ENCODE assay signal across 27 mouse cellular contexts in the genomic region with DNA sequence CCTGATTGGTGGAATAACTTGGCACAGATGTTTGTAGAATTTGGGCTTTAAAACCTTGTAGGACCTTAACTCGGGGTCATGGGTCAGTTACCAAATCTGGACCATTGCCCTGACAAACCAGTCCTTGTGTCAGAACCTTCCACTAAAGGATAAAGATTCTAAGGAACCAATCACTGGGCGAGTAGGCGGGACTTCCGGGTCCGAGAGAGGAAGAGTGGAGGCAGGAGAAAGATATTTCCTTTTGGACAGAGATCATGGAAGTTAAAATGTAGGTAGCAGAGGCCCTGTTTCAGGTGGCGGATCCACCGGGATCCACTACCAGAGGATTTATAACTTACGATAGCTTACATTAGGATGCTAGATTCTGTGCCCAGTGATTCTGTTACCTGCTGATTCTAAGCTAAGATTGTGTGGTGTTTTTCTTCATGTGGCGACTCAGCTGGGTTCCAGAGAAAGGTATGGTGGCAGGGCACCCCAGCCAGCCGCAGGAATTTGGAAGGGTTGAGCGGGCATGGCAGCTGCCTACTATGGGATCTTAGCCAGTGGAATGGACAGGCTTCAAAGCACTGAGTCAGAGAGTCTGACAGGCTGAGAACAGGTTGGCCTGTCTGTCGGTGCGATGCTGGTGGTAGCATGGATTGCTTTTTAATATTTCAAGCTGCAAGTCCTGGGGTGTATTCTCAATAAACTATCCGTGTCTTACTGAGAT. TPM values are rescaled to one million over a fixed set of nuclear protein-coding genes. Genes with fewer than 3 reads are reported as not detected.
A peak's percentile ranks its signal among the peaks of the same experiment; 100 is the strongest.
DNase-seq lines count a peak whose midpoint lies in the region; ATAC-seq and TF ChIP-seq lines count a peak whose summit lies in the region.
"Had no signal": no experiment of that assay in that cellular context is flagged by ENCODE, and none has a peak within 500 bp of the region (broad histone marks: within the 10 kb centered on the region; RNA-seq: fewer than 3 reads in every experiment).

No protein-coding gene starts in this region.

- H3K79me2 ChIP-seq in C2C12 (ENCODE audit: control insufficient read depth, insufficient read depth) (no peaks in the 10 kb centered on the region), myocyte (ENCODE audit: control insufficient read depth, insufficient read depth) (no peaks in the 10 kb centered on the region)

- peak; percentile 39 for ATAC-seq in Patski
- no peak for ATAC-seq in forebrain, embryonic 11.5 days (replicated peaks; ENCODE audit: low FRiP score)
- ATAC-seq: forebrain, embryonic 15.5 days; intestine, postnatal 0 days had no signal

- H3K4me1 ChIP-seq in forebrain, embryonic 11.5 days (replicated peaks; ENCODE audit: control insufficient read depth, insufficient read depth, low read length), result no peaks in the 10 kb centered on the region
- H3K4me1 ChIP-seq: embryonic facial prominence, embryonic 10.5 days; embryonic facial prominence, embryonic 13.5 days; forebrain, embryonic 15.5 days; heart, embryonic 10.5 days; heart, embryonic 13.5 days; hindbrain, embryonic 12.5 days; hindbrain, embryonic 15.5 days had no signal

- no peaks in the 10 kb centered on the region for H3K79me3 ChIP-seq in C2C12 (ENCODE audit: low read depth)

- H3K9me3 ChIP-seq in forebrain, embryonic 11.5 days (ENCODE audit: control insufficient read depth, low read length), result no peaks in the 10 kb centered on the region
- H3K9me3 ChIP-seq: embryonic facial prominence, embryonic 10.5 days; embryonic facial prominence, embryonic 13.5 days; forebrain, embryonic 10.5 days; forebrain, embryonic 15.5 days; heart, embryonic 10.5 days; heart, embryonic 13.5 days; hindbrain, embryonic 12.5 days; hindbrain, embryonic 15.5 days had no signal

- TF ChIP-seq CTCF in C2C12 (IDR thresholded peaks at IDR 0.05; ENCODE audit: control insufficient read depth, insufficient read depth, insufficient read length) (no peak), Patski (IDR thresholded peaks at IDR 0.05) (no peak)

- peak overlapping the region; percentile 15 for H3K4me2 ChIP-seq in myocyte (ENCODE audit: low read depth)
- H3K4me2 ChIP-seq in forebrain, embryonic 11.5 days (ENCODE audit: low read depth, low read length, severe bottlenecking), result no peak overlapping the region
- H3K4me2 ChIP-seq: embryonic facial prominence, embryonic 13.5 days; forebrain, embryonic 15.5 days; heart, embryonic 13.5 days; hindbrain, embryonic 12.5 days; hindbrain, embryonic 15.5 days had no signal

- no peak overlapping the region for H3K4me3 ChIP-seq in C2C12 (ENCODE audit: insufficient read depth, poor library complexity, severe bottlenecking)
- H3K4me3 ChIP-seq in myocyte, result no peak overlapping the region
- H3K4me3 ChIP-seq in forebrain, embryonic 11.5 days (ENCODE audit: low read depth, low read length), result no peak overlapping the region
- H3K4me3 ChIP-seq: embryonic facial prominence, embryonic 10.5 days; embryonic facial prominence, embryonic 13.5 days; erythroblast, embryonic 14.5 days; forebrain, embryonic 10.5 days; forebrain, embryonic 15.5 days; heart, adult 2 months; heart, embryonic 10.5 days; heart, embryonic 13.5 days; hindbrain, embryonic 12.5 days; hindbrain, embryonic 15.5 days had no signal

- no peaks in the 10 kb centered on the region for H3K27me3 ChIP-seq in C2C12 (ENCODE audit: control insufficient read depth, insufficient read depth, insufficient read length)
- H3K27me3 ChIP-seq in Patski, result no peaks in the 10 kb centered on the region
- H3K27me3 ChIP-seq in myocyte (ENCODE audit: control insufficient read depth, insufficient read depth, insufficient read length), result no peaks in the 10 kb centered on the region
- H3K27me3 ChIP-seq in forebrain, embryonic 11.5 days (ENCODE audit: control insufficient read depth, insufficient read depth, low read length), result no peaks in the 10 kb centered on the region
- H3K27me3 ChIP-seq: CH12.LX; embryonic facial prominence, embryonic 13.5 days; forebrain, embryonic 15.5 days; heart, embryonic 13.5 days; hindbrain, embryonic 15.5 days had no signal

- H3K27ac ChIP-seq in forebrain, embryonic 11.5 days (ENCODE audit: low read depth, low read length), result no peak overlapping the region
- H3K27ac ChIP-seq: embryonic facial prominence, embryonic 10.5 days; embryonic facial prominence, embryonic 13.5 days; forebrain, embryonic 10.5 days; forebrain, embryonic 15.5 days; heart, adult 2 months; heart, embryonic 10.5 days; heart, embryonic 13.5 days; hindbrain, embryonic 12.5 days; hindbrain, embryonic 15.5 days had no signal

- no peak overlapping the region for H3ac ChIP-seq in C2C12 (ENCODE audit: control insufficient read depth, insufficient read length, low read depth)
- H3ac ChIP-seq in myocyte (ENCODE audit: control insufficient read depth, insufficient read length), result no peak overlapping the region

- in situ Hi-C loops in Patski (cut with MboI; ENCODE audit: low pct_unique_long_range_greater_than_20kb), result no loop called here

- peak; percentile 69 for DNase-seq in 3134 (ENCODE audit: extremely low read depth, insufficient read length, low spot score)
- no peak for DNase-seq in Patski (ENCODE audit: low read depth, low spot score)
- no peak for DNase-seq in forebrain, embryonic 11.5 days (ENCODE audit: low spot score)
- no peak for DNase-seq in thymus, postnatal 10 days (ENCODE audit: low spot score in 2 of 2)
- DNase-seq: adrenal gland, adult 2 months; adrenal gland, postnatal 14 days; cerebellum, adult 11 months; cerebellum, adult 2 months; cerebellum, adult 9-11 months; cerebellum, postnatal 25 days; embryo, embryonic 11 days; gastrocnemius, postnatal 25 days; heart, adult 2 months; heart, postnatal 14 days had no signal

- no peak for TF ChIP-seq POLR2A in myocyte (IDR thresholded peaks at IDR 0.05; ENCODE audit: insufficient read length, low read depth)

- H3K9ac ChIP-seq in forebrain, embryonic 11.5 days (ENCODE audit: low read length), result no peak overlapping the region
- H3K9ac ChIP-seq: embryonic facial prominence, embryonic 13.5 days; forebrain, embryonic 15.5 days; heart, embryonic 13.5 days; hindbrain, embryonic 12.5 days; hindbrain, embryonic 15.5 days had no signal

- POLR2A ChIA-PET in Patski (lab: Charles Lee), result no interaction called here

- 90% methylated on average over 14 of the region's 14 CpGs for WGBS in forebrain, embryonic 11.5 days

- CTCF ChIA-PET in Patski (lab: Charles Lee), result no interaction called here

- H3K36me3 ChIP-seq in C2C12 (ENCODE audit: control insufficient read depth, insufficient read depth) (no peaks in the 10 kb centered on the region), myocyte (ENCODE audit: control insufficient read depth, insufficient read depth) (no peaks in the 10 kb centered on the region)
- no peaks in the 10 kb centered on the region for H3K36me3 ChIP-seq in forebrain, embryonic 11.5 days (ENCODE audit: control insufficient read depth, insufficient read depth, low read length)
- H3K36me3 ChIP-seq: embryonic facial prominence, embryonic 10.5 days; embryonic facial prominence, embryonic 13.5 days; forebrain, embryonic 10.5 days; forebrain, embryonic 15.5 days; heart, embryonic 10.5 days; heart, embryonic 13.5 days; hindbrain, embryonic 12.5 days; hindbrain, embryonic 15.5 days had no signal

TF ChIP-seq in C2C12, 6 proteins besides CTCF, POLR2A, EP300 and RAD21:
- no peak for TF ChIP-seq FOSL1 (IDR thresholded peaks at IDR 0.05; ENCODE audit: insufficient read depth, low read length, poor library complexity, severe bottlenecking)
- TF ChIP-seq MYOD1 (IDR thresholded peaks at IDR 0.05; ENCODE audit: control insufficient read depth, insufficient read length, low read depth), result peak; percentile 53

TF ChIP-seq in myocyte, 11 proteins besides CTCF, POLR2A, EP300 and RAD21:
- no peak for TF ChIP-seq POLR2AphosphoS2 (IDR thresholded peaks at IDR 0.05; ENCODE audit: insufficient read length, low read depth)
- peak in 2 of 3 experiments; percentile 48 to 64 for TF ChIP-seq MYOG (IDR thresholded peaks at IDR 0.05; ENCODE audit: control insufficient read depth in 1 of 3, insufficient read depth in 1 of 3, insufficient read length in 2 of 3, low read depth in 2 of 3)
- peak; percentile 16 to 76 (median 70) for TF ChIP-seq MYOD1 (IDR thresholded peaks at IDR 0.05; ENCODE audit: control insufficient read depth in 1 of 3, insufficient read length in 2 of 3, low read depth in 2 of 3)

RNA-seq across cellular contexts. Expression of gene Yipf4, which starts 8.8 kb away (rescaled TPM):
- polyA plus RNA-seq in C2C12 (2012; fragmentation: generic; extraction: Trizol) (21.6 TPM), Patski (2021) (128 TPM), myocyte (2012; fragmentation: generic; extraction: Trizol) (20.0 TPM)
- 43.9 and 51.8 TPM in 2 replicates for polyA plus RNA-seq in forebrain, embryonic 11.5 days (2014; fragmentation: Nextera tagmentation; extraction: Ambion mirVana)

RNA-seq across cellular contexts. Expression of gene Nlrc4, which starts 21.6 kb away (rescaled TPM):
- 0.01 TPM for polyA plus RNA-seq in C2C12 (2012; fragmentation: generic; extraction: Trizol)
- 0.12 TPM for polyA plus RNA-seq in Patski (2021)
- 0.01 TPM for polyA plus RNA-seq in myocyte (2012; fragmentation: generic; extraction: Trizol)
- 0.19 and 0.20 TPM in 2 replicates for polyA plus RNA-seq in forebrain, embryonic 11.5 days (2014; fragmentation: Nextera tagmentation; extraction: Ambion mirVana)
- polyA plus RNA-seq: erythroblast, embryonic 14.5 days had no signal

RNA-seq across cellular contexts. Expression of gene Birc6, which starts 47.6 kb away (rescaled TPM):
- polyA plus RNA-seq in C2C12 (2012; fragmentation: generic; extraction: Trizol) (25.5 TPM), Patski (2021) (57.4 TPM), myocyte (2012; fragmentation: generic; extraction: Trizol) (20.1 TPM)
- 79.2 and 94.7 TPM in 2 replicates for polyA plus RNA-seq in forebrain, embryonic 11.5 days (2014; fragmentation: Nextera tagmentation; extraction: Ambion mirVana)
